Mouse (Mus musculus) thymus, adult 2 months (tissue): Measurements from ENCODE around the gene Aco2.

Experiments used
- CTCF ChIP-seq: fragments of 200-500 bp; IDR thresholded peaks from 2 replicates; pipeline ENCODE4 v1.5.1; 2012; ENCODE audit warnings: mild to moderate bottlenecking, control low read depth, low read length, moderate library complexity, borderline replicate concordance; ENCODE audit not compliant: control insufficient read depth, poor library complexity, insufficient read depth; ENCODE audit errors: extremely low read depth
- POLR2A ChIP-seq: fragments of 200-500 bp; IDR thresholded peaks from 2 replicates; pipeline ENCODE4 v1.6.1; 2012; ENCODE audit warnings: mild to moderate bottlenecking, low read length, control low read depth, moderate library complexity; ENCODE audit not compliant: control insufficient read depth, poor library complexity, insufficient read depth; ENCODE audit errors: extremely low read depth

GRCm38 (mm10) chr15:81856938-81857723, 15.0 kb upstream of the Aco2 start:
- no peak for TF ChIP-seq POLR2A
- no peak for TF ChIP-seq CTCF
